Mouse (Mus musculus) midbrain, embryonic 14.5 days (tissue): ENCODE data around the gene Scyl3. TPM values are rescaled to one million over a fixed set of nuclear protein-coding genes. Genes with fewer than 3 reads are reported as not detected.

Source experiments
- ATAC-seq: fragments of 200-750 bp; cut with Nextera tagmentation; 2 replicates; pipeline ENCODE4 v1.8.0; 2017; ENCODE audit warnings: moderate number of reproducible peaks, moderate library complexity; ENCODE audit not compliant: low FRiP score, low TSS enrichment
- DNase-seq: peaks from one replicate; pipeline ENCODE4 v3.0.0-alpha.2; 2015
- H3K27ac ChIP-seq: fragments of 300-500 bp; sonication (generic); replicated peaks from 2 replicates; pipeline ENCODE4 v1.5.1; 2014; ENCODE audit warnings: mild to moderate bottlenecking, low read depth, low read length, moderate library complexity
- H3K27me3 ChIP-seq: fragments of 300-500 bp; sonication (generic); 2 replicates; pipeline ENCODE4 v1.6.1; 2014; ENCODE audit warnings: low read length, control low read depth, mixed read lengths; ENCODE audit not compliant: control insufficient read depth, insufficient read depth
- H3K36me3 ChIP-seq: fragments of 300-500 bp; sonication (generic); 2 replicates; pipeline ENCODE4 v1.6.1; 2014; ENCODE audit warnings: low read length, control low read depth; ENCODE audit not compliant: control insufficient read depth, insufficient read depth
- H3K4me1 ChIP-seq: fragments of 300-500 bp; sonication (generic); 2 replicates; pipeline ENCODE4 v1.6.1; 2014; ENCODE audit warnings: mild to moderate bottlenecking, antibody characterized with exemption, low read length, control low read depth; ENCODE audit not compliant: control insufficient read depth, insufficient read depth
- H3K4me2 ChIP-seq: fragments of 300-500 bp; sonication (generic); 2 replicates; pipeline ENCODE4 v1.6.1; 2014; ENCODE audit warnings: mild to moderate bottlenecking, low read length, moderate library complexity
- H3K4me3 ChIP-seq: fragments of 300-500 bp; sonication (generic); replicated peaks from 2 replicates; pipeline ENCODE4 v1.5.1; 2014; ENCODE audit warnings: low read depth, low read length
- H3K9ac ChIP-seq: fragments of 300-500 bp; sonication (generic); replicated peaks from 2 replicates; pipeline ENCODE4 v1.6.1; 2014; ENCODE audit warnings: mild to moderate bottlenecking, low read length, moderate library complexity
- H3K9me3 ChIP-seq: fragments of 300-500 bp; sonication (generic); 2 replicates; pipeline ENCODE4 v1.6.1; 2016; ENCODE audit warnings: low read length, control low read depth, mixed read lengths; ENCODE audit not compliant: control insufficient read depth
- WGBS: fragments of 180-500 bp; shearing (Covaris S2); extraction: QIAGEN DNeasy Blood & Tissue Kit; methylation state at CpG from one replicate; pipeline ENCODE4 v1.1.7; 2014; 5-methylcytosine and 5-hydroxymethylcytosine counted together
- polyA plus RNA-seq: library from polyadenylated mRNA; unstranded; fragments of >200 nt; fragmentation: Nextera tagmentation; extraction: Ambion mirVana; gene quantifications from 2 replicates; pipeline ENCODE4 v1.2.1, GENCODE M21; 2014

Gene Scyl3
- polyA plus RNA-seq, 1 experiment from 2014 or later, result 17.5 TPM

DNA sequence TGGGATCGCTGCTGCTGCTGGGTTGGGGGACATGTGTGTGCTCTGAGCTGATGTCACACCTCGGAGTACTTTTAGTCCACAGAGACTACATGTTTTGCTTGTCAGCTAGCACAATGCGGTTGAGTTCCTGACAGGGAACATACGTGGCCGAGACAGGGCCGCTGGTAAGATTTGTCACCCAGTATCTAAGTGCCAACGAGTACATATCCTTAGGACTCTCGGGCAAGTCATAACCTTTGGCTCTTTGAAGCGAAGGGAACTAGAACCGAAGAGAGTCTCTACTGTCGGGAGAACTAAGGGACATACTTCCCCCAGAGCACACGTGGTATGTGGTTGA lies 1.5 kb downstream of the Scyl3 start:
- no peak; the same call in none of the 2 replicates for ATAC-seq
- peak overlapping the region; percentile 86; the same call in 1 of the 2 replicates for H3K27ac ChIP-seq
- WGBS, result 8% methylated on average over 12 of the region's 12 CpGs

DNA sequence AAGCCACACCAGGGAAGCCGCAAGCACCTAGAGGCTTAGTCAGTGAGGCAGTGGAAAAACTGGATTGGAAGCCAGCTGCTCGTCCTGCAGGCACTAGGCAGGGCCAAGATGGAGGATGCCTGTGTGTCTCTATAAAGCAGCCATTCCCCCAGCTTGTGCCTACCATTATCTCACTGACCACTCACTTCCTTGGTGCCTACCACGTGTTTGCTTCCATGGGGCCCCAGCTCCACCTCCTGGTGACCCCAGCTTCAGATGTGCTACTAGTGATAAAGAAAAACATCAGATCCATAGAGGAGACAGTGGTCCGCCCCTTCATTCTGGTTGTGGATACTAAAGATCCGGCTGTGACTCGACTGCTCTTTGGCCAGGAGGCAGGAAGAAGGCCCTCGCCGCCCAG lies 2.9 kb downstream of the Scyl3 start:
- Histone ChIP-seq H3K27ac (no peak overlapping the region), H3K4me2 (no peak overlapping the region), H3K36me3 (peaks cover 36% of the 10 kb centered on the region), H3K4me1 (peaks cover 12% of the 10 kb centered on the region), H3K9ac (no peak overlapping the region), H3K9me3 (no peaks in the 10 kb centered on the region), H3K27me3 (no peaks in the 10 kb centered on the region), H3K4me3 (no peak overlapping the region)
- WGBS, result 84% methylated on average over 8 of the region's 8 CpGs
- no peak for ATAC-seq
- no peak for DNase-seq

More for the DNA sequence above, 1.5 kb downstream of the Scyl3 start:
- Histone ChIP-seq H3K4me1 (peaks cover 12% of the 10 kb centered on the region), H3K4me3 (peak overlapping the region; percentile 93), H3K27me3 (no peaks in the 10 kb centered on the region), H3K9ac (peak overlapping the region; percentile 96), H3K36me3 (peaks cover 22% of the 10 kb centered on the region), H3K9me3 (no peaks in the 10 kb centered on the region), H3K4me2 (peak overlapping the region; percentile 80)
- no peak for DNase-seq

DNA sequence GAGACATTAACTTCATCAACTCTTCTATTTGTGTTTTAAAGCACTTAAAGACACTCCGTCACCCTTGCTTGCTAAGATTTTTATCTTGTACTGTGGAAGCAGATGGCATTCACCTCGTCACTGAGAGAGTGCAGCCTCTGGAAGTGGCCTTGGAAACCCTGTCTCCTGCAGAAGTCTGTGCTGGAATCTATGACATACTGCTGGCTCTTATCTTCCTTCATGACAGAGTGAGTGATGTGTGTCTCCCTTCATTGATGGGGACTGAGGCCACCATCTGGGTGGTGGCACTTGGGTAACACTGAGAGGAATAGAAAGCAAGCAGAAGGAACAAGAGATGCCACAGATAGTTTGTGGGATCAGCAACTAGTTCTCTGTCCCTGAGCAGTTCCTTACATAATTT lies 5.7 kb downstream of the Scyl3 start:
- 97% methylated on average over 2 of the region's 2 CpGs for WGBS
- H3K4me1 ChIP-seq, result peaks cover 8% of the 10 kb centered on the region
- no peak overlapping the region for H3K4me3 ChIP-seq
- no peaks in the 10 kb centered on the region for H3K9me3 ChIP-seq
- no peaks in the 10 kb centered on the region for H3K27me3 ChIP-seq
- ATAC-seq (no peak), DNase-seq (no peak)
- H3K27ac ChIP-seq, result no peak overlapping the region
- H3K4me2 ChIP-seq, result no peak overlapping the region
- H3K36me3 ChIP-seq, result peaks cover 59% of the 10 kb centered on the region
- no peak overlapping the region for H3K9ac ChIP-seq

DNA sequence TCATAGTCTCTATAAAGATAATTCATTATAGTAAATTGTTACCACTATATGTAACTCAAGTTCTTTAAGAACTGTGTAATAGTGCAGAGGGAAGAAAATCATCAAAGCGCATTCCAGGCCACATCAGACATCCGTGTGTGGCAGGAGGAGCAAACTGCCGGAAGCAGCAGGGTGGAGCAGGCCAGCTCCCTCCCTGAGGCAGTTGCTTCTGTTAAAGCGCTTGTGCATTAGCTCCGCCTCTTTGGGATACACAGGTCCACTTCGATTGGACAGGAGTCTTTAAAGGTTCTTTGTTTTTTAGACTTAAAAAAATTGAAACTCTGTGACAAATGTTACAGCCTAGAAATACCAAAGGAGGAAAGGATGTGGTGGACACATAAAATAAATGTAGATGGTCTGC lies 13.2 kb downstream of the Scyl3 start:
- no peak for DNase-seq
- H3K27ac ChIP-seq, result no peak overlapping the region
- H3K4me3 ChIP-seq, result no peak overlapping the region
- no peak overlapping the region for H3K9ac ChIP-seq
- 77% methylated on average over 6 of the region's 6 CpGs for WGBS
- peaks cover 94% of the 10 kb centered on the region for H3K36me3 ChIP-seq
- no peaks in the 10 kb centered on the region for H3K4me1 ChIP-seq
- no peaks in the 10 kb centered on the region for H3K27me3 ChIP-seq
- H3K9me3 ChIP-seq, result no peaks in the 10 kb centered on the region
- H3K4me2 ChIP-seq, result no peak overlapping the region
- ATAC-seq, result no peak

DNA sequence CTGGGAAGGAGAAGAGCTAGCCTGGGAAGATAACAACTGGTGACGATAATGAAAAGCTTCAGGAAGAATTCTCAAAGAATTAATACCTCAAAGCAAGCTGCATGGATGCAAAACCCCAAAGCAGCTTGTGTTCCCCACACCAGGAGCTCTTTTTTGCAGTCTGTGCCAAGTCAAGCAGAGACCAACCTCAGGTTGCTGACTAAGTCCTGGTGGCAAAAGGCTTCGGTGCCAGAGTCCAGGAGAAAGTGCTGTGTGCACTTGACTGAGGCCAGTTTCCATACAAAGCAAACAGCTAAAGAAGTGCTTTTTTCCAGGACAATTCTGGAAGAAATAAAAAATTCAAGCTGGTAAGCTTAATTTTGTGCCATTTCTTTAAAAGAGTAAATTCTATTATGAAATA lies 24.5 kb downstream of the Scyl3 start:
- no peak overlapping the region for H3K27ac ChIP-seq
- no peak overlapping the region for H3K9ac ChIP-seq
- ATAC-seq, result no peak
- H3K4me3 ChIP-seq, result no peak overlapping the region
- peaks cover 75% of the 10 kb centered on the region for H3K36me3 ChIP-seq
- no peaks in the 10 kb centered on the region for H3K4me1 ChIP-seq
- H3K9me3 ChIP-seq, result no peaks in the 10 kb centered on the region
- 95% methylated on average over 2 of the region's 2 CpGs for WGBS
- H3K4me2 ChIP-seq, result no peak overlapping the region
- no peaks in the 10 kb centered on the region for H3K27me3 ChIP-seq
- no peak for DNase-seq

DNA sequence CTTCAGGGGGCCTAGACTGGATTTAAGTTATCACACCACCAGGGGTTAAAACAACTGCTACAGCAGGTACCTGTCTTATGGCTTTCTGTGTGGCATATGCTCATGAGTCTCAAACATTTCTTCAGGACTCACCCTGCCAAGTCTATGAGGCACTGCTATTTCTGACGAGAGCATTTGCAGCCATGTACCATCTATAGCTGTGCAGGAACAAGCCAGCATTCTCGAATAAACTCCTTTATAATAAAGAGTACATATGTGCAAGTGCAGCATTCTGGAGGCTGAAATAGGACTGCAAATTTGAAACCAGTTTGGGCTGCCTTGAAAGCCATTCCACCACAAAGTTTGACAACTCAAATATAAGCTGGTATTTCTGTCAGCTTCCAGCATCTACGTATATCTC lies 29.1 kb downstream of the Scyl3 start:
- no peak overlapping the region for H3K9ac ChIP-seq
- DNase-seq (no peak), ATAC-seq (no peak)
- peaks cover 40% of the 10 kb centered on the region for H3K36me3 ChIP-seq
- H3K9me3 ChIP-seq, result no peaks in the 10 kb centered on the region
- H3K4me2 ChIP-seq, result no peak overlapping the region
- no peak overlapping the region for H3K27ac ChIP-seq
- 87% methylated on average over 3 of the region's 3 CpGs for WGBS
- H3K27me3 ChIP-seq, result no peaks in the 10 kb centered on the region
- H3K4me1 ChIP-seq, result no peaks in the 10 kb centered on the region
- H3K4me3 ChIP-seq, result no peak overlapping the region

DNA sequence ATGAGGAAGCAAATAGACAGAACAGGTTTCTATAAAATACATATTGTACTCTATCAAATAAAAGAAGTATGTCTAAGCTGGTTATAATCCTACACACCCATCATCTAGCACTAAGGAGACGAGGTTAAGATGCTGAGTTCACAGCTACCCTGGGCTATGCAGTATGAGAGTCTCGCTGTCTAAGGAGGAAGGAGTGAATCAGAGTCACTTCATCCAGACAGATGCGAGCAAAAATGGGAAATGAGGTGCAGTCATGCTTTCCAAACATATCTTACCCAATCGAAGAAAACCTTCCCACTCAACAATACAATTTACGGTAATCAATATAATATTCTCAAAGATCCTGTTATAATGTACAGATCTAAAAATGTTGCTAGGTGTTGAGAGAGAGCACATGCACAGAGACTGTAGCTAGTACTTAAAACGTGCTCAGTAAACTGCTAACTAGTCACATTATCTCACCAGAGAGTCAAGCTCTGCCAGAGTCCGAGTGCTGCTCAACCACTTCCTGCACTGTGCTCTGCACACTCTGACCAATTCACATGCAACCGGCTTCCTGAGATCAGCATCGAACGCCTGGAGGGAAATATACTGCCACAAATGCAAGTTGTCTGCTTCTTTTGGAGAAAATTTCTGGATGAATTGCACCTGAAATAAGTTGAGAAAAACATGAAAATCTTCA lies 35.2 kb downstream of the Scyl3 start:
- DNase-seq (no peak), ATAC-seq (no peak)
- no peak overlapping the region for H3K4me2 ChIP-seq
- no peaks in the 10 kb centered on the region for H3K27me3 ChIP-seq
- H3K4me1 ChIP-seq, result no peaks in the 10 kb centered on the region
- no peak overlapping the region for H3K9ac ChIP-seq
- WGBS, result 92% methylated on average over 10 of the region's 10 CpGs
- H3K9me3 ChIP-seq, result no peaks in the 10 kb centered on the region
- no peak overlapping the region for H3K27ac ChIP-seq
- H3K36me3 ChIP-seq, result peaks cover 18% of the 10 kb centered on the region
- no peak overlapping the region for H3K4me3 ChIP-seq

DNA sequence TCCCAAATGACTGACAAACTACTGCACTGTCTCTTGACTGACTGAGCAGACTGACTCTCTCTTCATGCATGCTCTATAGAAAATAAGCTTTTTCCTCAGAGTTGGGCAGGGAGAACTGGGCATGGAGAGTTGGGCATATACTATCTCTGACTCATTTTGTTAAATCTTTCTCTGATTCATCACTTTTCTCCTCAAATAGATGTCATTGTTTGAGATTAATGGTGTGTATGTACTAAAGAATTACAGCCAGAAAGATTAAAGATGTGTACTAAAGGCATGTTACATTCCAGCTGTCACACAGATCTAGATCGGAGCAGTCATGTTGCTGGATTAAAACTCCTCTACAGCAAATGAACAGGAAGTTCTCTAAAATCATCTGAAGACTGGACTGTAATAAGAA lies 45.6 kb downstream of the Scyl3 start:
- Histone ChIP-seq H3K4me1 (no peaks in the 10 kb centered on the region), H3K4me2 (no peak overlapping the region), H3K36me3 (peaks cover 10% of the 10 kb centered on the region; the same call in 1 of the 2 replicates), H3K27me3 (no peaks in the 10 kb centered on the region), H3K4me3 (no peak overlapping the region), H3K9me3 (no peaks in the 10 kb centered on the region), H3K27ac (no peak overlapping the region), H3K9ac (no peak overlapping the region)
- DNase-seq (no peak), ATAC-seq (no peak)
- 92% methylated on average over 1 of the region's 1 CpGs for WGBS

DNA sequence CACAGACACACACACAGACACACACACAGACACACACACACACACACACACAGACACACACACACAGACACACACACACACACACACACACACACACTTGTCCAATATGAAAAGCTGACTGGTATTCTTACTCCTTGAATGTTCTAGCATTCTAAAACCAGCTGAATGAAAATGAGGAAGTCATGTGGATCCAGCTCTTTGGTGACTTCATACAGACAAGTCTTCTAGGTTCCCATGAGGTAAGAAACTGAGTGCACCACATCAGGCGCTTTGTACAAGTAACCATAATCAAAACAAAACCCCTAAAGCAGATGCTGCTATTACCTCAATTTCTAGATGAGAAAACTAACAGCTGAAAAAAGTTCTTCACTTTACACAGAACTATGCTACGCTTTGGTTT lies 46.2 kb downstream of the Scyl3 start:
- Histone ChIP-seq H3K27ac (no peak overlapping the region), H3K4me3 (no peak overlapping the region), H3K4me1 (no peaks in the 10 kb centered on the region), H3K4me2 (no peak overlapping the region), H3K9me3 (no peaks in the 10 kb centered on the region), H3K36me3 (peaks cover 10% of the 10 kb centered on the region; the same call in 1 of the 2 replicates), H3K27me3 (no peaks in the 10 kb centered on the region), H3K9ac (no peak overlapping the region)
- DNase-seq (no peak), ATAC-seq (no peak)
- 93% methylated on average over 2 of the region's 2 CpGs for WGBS
